ENCODE assay signal across 38 mouse cellular contexts in genomic region chr4:96635455-96635854, GRCm38 (mm10). TPM values are rescaled to one million over a fixed set of nuclear protein-coding genes. Genes with fewer than 3 reads are reported as not detected.
"Had no signal": no experiment of that assay in that cellular context is flagged by ENCODE, and none has a peak within 500 bp of the region (broad histone marks: within the 10 kb centered on the region; RNA-seq: fewer than 3 reads in every experiment).

No protein-coding gene starts in this region.

- H3K27ac ChIP-seq: embryonic facial prominence, embryonic 10.5 days; embryonic facial prominence, embryonic 12.5 days; embryonic facial prominence, embryonic 13.5 days; embryonic facial prominence, embryonic 15.5 days; forebrain, embryonic 10.5 days; forebrain, embryonic 12.5 days; forebrain, embryonic 13.5 days; forebrain, embryonic 15.5 days; gastrocnemius, adult 2 months; heart, adult 2 months had no signal

- H3K36me3 ChIP-seq: embryonic facial prominence, embryonic 10.5 days; embryonic facial prominence, embryonic 12.5 days; embryonic facial prominence, embryonic 13.5 days; embryonic facial prominence, embryonic 15.5 days; forebrain, embryonic 10.5 days; forebrain, embryonic 12.5 days; forebrain, embryonic 15.5 days had no signal

- H3K9me3 ChIP-seq: embryonic facial prominence, embryonic 10.5 days; embryonic facial prominence, embryonic 12.5 days; embryonic facial prominence, embryonic 13.5 days; embryonic facial prominence, embryonic 15.5 days; forebrain, embryonic 10.5 days; forebrain, embryonic 12.5 days; forebrain, embryonic 13.5 days; forebrain, embryonic 15.5 days had no signal

- H3K4me1 ChIP-seq: embryonic facial prominence, embryonic 10.5 days; embryonic facial prominence, embryonic 12.5 days; embryonic facial prominence, embryonic 13.5 days; embryonic facial prominence, embryonic 15.5 days; forebrain, embryonic 10.5 days; forebrain, embryonic 12.5 days; forebrain, embryonic 13.5 days; forebrain, embryonic 15.5 days had no signal

- H3K27me3 ChIP-seq: embryonic facial prominence, embryonic 12.5 days; embryonic facial prominence, embryonic 13.5 days; embryonic facial prominence, embryonic 15.5 days; forebrain, embryonic 12.5 days; forebrain, embryonic 13.5 days; forebrain, embryonic 15.5 days had no signal

- H3K4me2 ChIP-seq: embryonic facial prominence, embryonic 12.5 days; embryonic facial prominence, embryonic 13.5 days; embryonic facial prominence, embryonic 15.5 days; forebrain, embryonic 12.5 days; forebrain, embryonic 13.5 days; forebrain, embryonic 15.5 days had no signal

- ATAC-seq: forebrain, embryonic 13.5 days; forebrain, embryonic 14.5 days; forebrain, embryonic 15.5 days; forebrain, embryonic 16.5 days; forebrain, postnatal 0 days had no signal

- H3K9ac ChIP-seq: embryonic facial prominence, embryonic 12.5 days; embryonic facial prominence, embryonic 13.5 days; embryonic facial prominence, embryonic 15.5 days; forebrain, embryonic 12.5 days; forebrain, embryonic 13.5 days; forebrain, embryonic 15.5 days; forebrain, postnatal 0 days had no signal

- H3K4me3 ChIP-seq: embryonic facial prominence, embryonic 10.5 days; embryonic facial prominence, embryonic 12.5 days; embryonic facial prominence, embryonic 13.5 days; embryonic facial prominence, embryonic 15.5 days; erythroblast, embryonic 14.5 days; forebrain, embryonic 10.5 days; forebrain, embryonic 12.5 days; forebrain, embryonic 13.5 days; forebrain, embryonic 15.5 days; gastrocnemius, adult 2 months; heart, adult 2 months had no signal

- DNase-seq: cerebellum, adult 2 months; cerebellum, adult 8-10 months; cerebellum, adult 9-10 months; cerebellum, adult 9-11 months; cerebellum, postnatal 10 days; cerebellum, postnatal 14 days; cerebellum, postnatal 25 days; cerebellum, postnatal 36 days; embryo, embryonic 11 days; forebrain, postnatal 0 days; gastrocnemius, adult 2 months; gastrocnemius, postnatal 10 days; gastrocnemius, postnatal 14 days; gastrocnemius, postnatal 25 days; gastrocnemius, postnatal 36 days; heart, adult 11 months; heart, adult 18-20 months; heart, adult 2 months had no signal

RNA-seq across cellular contexts. Expression of gene Cyp2j5, which starts 28.5 kb away (rescaled TPM):
- total RNA-seq: common myeloid progenitor, adult 5-6 weeks; forebrain, postnatal 0 days; gastrocnemius, adult 2 months; gastrocnemius, adult 8-10 months; gastrocnemius, postnatal 14 days; gastrocnemius, postnatal 25 days; gastrocnemius, postnatal 36 days; granulocyte monocyte progenitor cell, adult 5-6 weeks; heart, adult 18-20 months; heart, adult 2 months had no signal
- polyA plus RNA-seq: cerebellum, adult 2 months; cortical plate, adult 2 months; embryonic facial prominence, embryonic 10.5 days; embryonic facial prominence, embryonic 11.5 days; embryonic facial prominence, embryonic 12.5 days; embryonic facial prominence, embryonic 13.5 days; embryonic facial prominence, embryonic 14.5 days; embryonic facial prominence, embryonic 15.5 days; erythroblast, embryonic 14.5 days; forebrain, embryonic 10.5 days; forebrain, embryonic 11.5 days; forebrain, embryonic 12.5 days; forebrain, embryonic 13.5 days; forebrain, embryonic 14.5 days; forebrain, embryonic 15.5 days; forebrain, embryonic 16.5 days; forebrain, postnatal 0 days; frontal cortex, adult 2 months; gonadal fat pad, adult 2 months; heart, adult 2 months had no signal

RNA-seq across cellular contexts. Expression of gene Cyp2j9, which starts 44.1 kb away (rescaled TPM):
- polyA plus RNA-seq: erythroblast, embryonic 14.5 days had no signal
